Mouse (Mus musculus) ES-E14 (cell line): ENCODE data around the gene Lrp6. TPM values are rescaled to one million over a fixed set of nuclear protein-coding genes. Genes with fewer than 3 reads are reported as not detected.

Experiments used
- DNase-seq: peaks from one replicate; pipeline ENCODE4 v3.0.0-alpha.2; 2013; ENCODE audit warnings: low read depth, low spot score
- H3K27ac ChIP-seq: 2 replicates; pipeline ENCODE4 v1.5.1; 2012; ENCODE audit warnings: low read depth, mild to moderate bottlenecking, low read length, moderate library complexity, mixed read lengths; ENCODE audit not compliant: poor library complexity, insufficient read depth, severe bottlenecking
- H3K36me3 ChIP-seq: 2 replicates; pipeline ENCODE4 v1.6.1; 2012; ENCODE audit warnings: mild to moderate bottlenecking, low read length, moderate library complexity, mixed read lengths; ENCODE audit not compliant: control insufficient read depth, poor library complexity, insufficient read depth, severe bottlenecking
- H3K4me1 ChIP-seq, 2 experiments: fragments of 150-350 bp in 1 of 2; sonication (generic) in 1 of 2; 2 replicates each; pipeline ENCODE4 v1.6.1; 2012; ENCODE audit warnings: low read length in 2 of 2, mild to moderate bottlenecking in 1 of 2, mixed read lengths in 1 of 2; ENCODE audit not compliant: control insufficient read depth in 2 of 2, insufficient read depth in 2 of 2, poor library complexity in 1 of 2
- H3K4me3 ChIP-seq, 2 experiments: fragments of 150-350 bp in 1 of 2; sonication (generic) in 1 of 2; 2 replicates each; pipeline ENCODE4 v1.5.1; 2012; ENCODE audit warnings: low read length in 2 of 2, low read depth in 1 of 2, mild to moderate bottlenecking in 1 of 2, mixed read lengths in 1 of 2; ENCODE audit not compliant: insufficient read depth in 1 of 2, poor library complexity in 1 of 2, severe bottlenecking in 1 of 2
- H3K9ac ChIP-seq: 2 replicates; pipeline ENCODE4 v1.6.1; 2012; ENCODE audit warnings: low read depth, mild to moderate bottlenecking, low read length, mixed read lengths; ENCODE audit not compliant: poor library complexity, insufficient read depth, severe bottlenecking
- H3K9me3 ChIP-seq: fragments of 150-350 bp; sonication (generic); 2 replicates; pipeline ENCODE4 v1.6.1; 2012; ENCODE audit warnings: low read depth, mild to moderate bottlenecking, low read length; ENCODE audit not compliant: control insufficient read depth, insufficient read depth
- CHD2 ChIP-seq: IDR thresholded peaks from 2 replicates; pipeline ENCODE4 v1.6.1; 2014; ENCODE audit warnings: mild to moderate bottlenecking, low read depth, low read length, inconsistent platforms
- HCFC1 ChIP-seq: IDR thresholded peaks from 2 replicates; pipeline ENCODE4 v1.6.1; 2012; ENCODE audit warnings: low read length, inconsistent platforms, borderline replicate concordance; ENCODE audit not compliant: insufficient read depth
- MAFK ChIP-seq: IDR thresholded peaks from 2 replicates; pipeline ENCODE4 v1.6.1; 2014; ENCODE audit warnings: mild to moderate bottlenecking, low read depth, low read length, inconsistent platforms; ENCODE audit not compliant: insufficient read depth
- ZC3H11A ChIP-seq: IDR thresholded peaks from 2 replicates; pipeline ENCODE4 v1.6.1; 2012; ENCODE audit warnings: low read depth, mild to moderate bottlenecking, inconsistent platforms, low read length, borderline replicate concordance
- ZNF384 ChIP-seq: IDR thresholded peaks from 2 replicates; pipeline ENCODE4 v1.6.1; 2012; ENCODE audit warnings: low read depth, low read length, inconsistent platforms
- in situ Hi-C, 2 experiments: fragments of 600-800 bp; cut with MboI; formaldehyde crosslinking; loops; one replicate each; pipeline ENCODE4 v1.15.1; 2025; ENCODE audit warnings: low sequenced_read_pairs in 2 of 2, inconsistent platforms in 1 of 2; ENCODE audit not compliant: unreplicated experiment in 2 of 2
- total RNA-seq: library from RNA; depleted of rRNA; stranded (reverse); fragments of 300-350 nt; gene quantifications from 2 replicates; pipeline ENCODE4 v1.2.3, GENCODE M21; 2012

Lrp6 gene
- total RNA-seq, 1 experiment: 46.8 TPM

DNA sequence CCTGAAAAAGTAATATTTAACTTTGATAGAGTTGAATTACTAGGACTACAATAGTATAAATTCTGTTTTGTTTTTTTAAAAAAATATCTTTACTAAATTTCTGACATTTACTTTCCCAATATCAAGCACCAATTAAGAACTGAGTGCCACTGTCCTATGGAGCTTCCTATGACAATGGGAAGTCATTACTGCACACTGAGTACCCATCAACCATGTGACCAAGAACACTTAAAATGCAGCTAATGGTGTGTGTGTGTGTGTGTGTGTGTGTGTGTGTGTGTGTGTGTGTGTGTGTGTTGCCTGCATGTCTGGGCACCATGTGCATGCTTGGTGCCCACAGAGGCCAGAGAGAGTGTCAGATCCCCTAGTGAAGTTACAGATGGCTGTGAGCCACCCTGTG, 23.2 kb downstream of the Lrp6 start:
- Histone ChIP-seq H3K4me3 (no peak overlapping the region), H3K9ac (no peak overlapping the region), H3K36me3 (no peaks in the 10 kb centered on the region), H3K9me3 (no peaks in the 10 kb centered on the region), H3K27ac (no peak overlapping the region), H3K4me1 (peaks cover 1 to 5% of the 10 kb centered on the region in 2 experiments; a peak in 2 of 4 replicates)
- no peak for DNase-seq
- in situ Hi-C loops: no loop called here
- TF ChIP-seq ZNF384: no peak
- no peak for TF ChIP-seq CHD2
- TF ChIP-seq ZC3H11A: no peak
- TF ChIP-seq MAFK: no peak

GRCm38 (mm10) chr6:134542374-134542773, 24.4 kb downstream of the Lrp6 start:
- H3K27ac ChIP-seq: no peak overlapping the region
- TF ChIP-seq ZC3H11A (no peak), MAFK (no peak), HCFC1 (no peak), ZNF384 (no peak), CHD2 (no peak)
- H3K36me3 ChIP-seq: no peaks in the 10 kb centered on the region
- in situ Hi-C loops: no loop called here
- H3K9me3 ChIP-seq: no peaks in the 10 kb centered on the region
- no peak overlapping the region for H3K9ac ChIP-seq
- no peak for DNase-seq
- no peak overlapping the region for H3K4me3 ChIP-seq
- peaks cover 1 to 5% of the 10 kb centered on the region in 2 experiments; a peak in 2 of 4 replicates for H3K4me1 ChIP-seq

DNA sequence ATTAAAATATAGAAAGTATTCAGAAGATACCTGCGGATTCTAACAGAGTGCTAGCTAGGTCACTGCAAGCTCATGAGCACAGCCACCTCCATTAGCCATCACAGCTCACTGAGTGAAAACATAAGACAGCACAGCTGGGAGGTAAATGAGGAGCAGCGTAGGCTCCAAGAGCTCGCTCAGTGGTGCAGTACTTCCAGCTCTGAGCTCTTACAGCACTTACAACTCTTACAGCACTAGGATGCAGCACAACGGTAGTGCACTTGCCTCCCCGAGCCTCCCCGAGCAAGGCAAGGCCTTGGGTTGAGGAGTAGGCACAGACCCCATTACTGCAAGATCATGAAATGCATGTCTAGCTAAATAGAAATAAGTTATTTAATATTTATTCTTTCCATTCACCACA, 26.6 kb downstream of the Lrp6 start:
- TF ChIP-seq HCFC1 (no peak), ZC3H11A (no peak), MAFK (no peak), ZNF384 (no peak), CHD2 (no peak)
- H3K4me3 ChIP-seq: no peak overlapping the region
- in situ Hi-C loops: no loop called here
- DNase-seq: no peak
- no peak overlapping the region for H3K9ac ChIP-seq
- no peaks in the 10 kb centered on the region for H3K9me3 ChIP-seq
- no peak overlapping the region for H3K27ac ChIP-seq
- H3K4me1 ChIP-seq: peaks cover 0 to 2% of the 10 kb centered on the region in 2 experiments; a peak in 2 of 4 replicates
- no peaks in the 10 kb centered on the region for H3K36me3 ChIP-seq

GRCm38 (mm10) chr6:134539459-134539858, 27.3 kb downstream of the Lrp6 start:
- DNase-seq: no peak
- no peaks in the 10 kb centered on the region for H3K36me3 ChIP-seq
- no peaks in the 10 kb centered on the region for H3K9me3 ChIP-seq
- in situ Hi-C loops: no loop called here
- TF ChIP-seq CHD2 (no peak), HCFC1 (no peak), ZNF384 (no peak), MAFK (no peak), ZC3H11A (no peak)
- no peak overlapping the region for H3K4me3 ChIP-seq
- H3K4me1 ChIP-seq: peaks cover 0 to 2% of the 10 kb centered on the region in 2 experiments; a peak in 1 of 4 replicates
- no peak overlapping the region for H3K27ac ChIP-seq
- H3K9ac ChIP-seq: no peak overlapping the region

DNA sequence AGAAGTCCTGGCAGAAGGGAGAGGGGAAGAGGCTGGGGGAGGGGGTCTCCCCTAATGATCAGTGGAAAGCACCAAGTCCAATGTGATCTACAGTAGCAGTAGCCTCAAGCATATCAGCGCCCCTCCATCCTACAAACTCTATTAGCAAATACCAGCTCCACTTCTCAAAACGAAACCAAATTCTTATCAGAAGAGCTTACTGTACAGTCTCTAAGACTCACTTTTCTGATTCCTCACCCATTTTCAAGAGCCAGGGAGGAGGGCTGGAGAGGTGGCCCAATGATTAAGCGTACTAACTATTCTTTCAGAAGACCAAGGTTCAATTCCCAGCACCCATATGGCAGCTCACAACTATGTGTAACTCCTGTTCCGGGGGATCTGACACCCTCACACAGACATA, 28.0 kb downstream of the Lrp6 start:
- no peak for DNase-seq

More for the DNA sequence above, 28.0 kb downstream of the Lrp6 start:
- Histone ChIP-seq H3K9me3 (no peaks in the 10 kb centered on the region), H3K4me1 (peaks cover 0 to 2% of the 10 kb centered on the region in 2 experiments; a peak in 1 of 4 replicates), H3K36me3 (no peaks in the 10 kb centered on the region), H3K9ac (no peak overlapping the region), H3K27ac (no peak overlapping the region), H3K4me3 (no peak overlapping the region)
- in situ Hi-C loops: no loop called here
- no peak for TF ChIP-seq CHD2
- TF ChIP-seq ZC3H11A: no peak
- TF ChIP-seq MAFK: no peak
- no peak for TF ChIP-seq HCFC1
- no peak for TF ChIP-seq ZNF384
